Mouse (Mus musculus) heart, adult 2 months (tissue): ENCODE results near the gene Tnfaip8l3.

Source experiments
- CTCF ChIP-seq: fragments of 200-600 bp; IDR thresholded peaks from 2 replicates; pipeline ENCODE4 v1.8.1; 2022; ENCODE audit warnings: antibody characterized with exemption, mild to moderate bottlenecking, moderate library complexity
- POLR2A ChIP-seq: fragments of 200-500 bp; IDR thresholded peaks from 2 replicates; pipeline ENCODE4 v1.6.1; 2011; ENCODE audit warnings: mild to moderate bottlenecking, low read depth, low read length, control low read depth; ENCODE audit not compliant: insufficient read depth

DNA sequence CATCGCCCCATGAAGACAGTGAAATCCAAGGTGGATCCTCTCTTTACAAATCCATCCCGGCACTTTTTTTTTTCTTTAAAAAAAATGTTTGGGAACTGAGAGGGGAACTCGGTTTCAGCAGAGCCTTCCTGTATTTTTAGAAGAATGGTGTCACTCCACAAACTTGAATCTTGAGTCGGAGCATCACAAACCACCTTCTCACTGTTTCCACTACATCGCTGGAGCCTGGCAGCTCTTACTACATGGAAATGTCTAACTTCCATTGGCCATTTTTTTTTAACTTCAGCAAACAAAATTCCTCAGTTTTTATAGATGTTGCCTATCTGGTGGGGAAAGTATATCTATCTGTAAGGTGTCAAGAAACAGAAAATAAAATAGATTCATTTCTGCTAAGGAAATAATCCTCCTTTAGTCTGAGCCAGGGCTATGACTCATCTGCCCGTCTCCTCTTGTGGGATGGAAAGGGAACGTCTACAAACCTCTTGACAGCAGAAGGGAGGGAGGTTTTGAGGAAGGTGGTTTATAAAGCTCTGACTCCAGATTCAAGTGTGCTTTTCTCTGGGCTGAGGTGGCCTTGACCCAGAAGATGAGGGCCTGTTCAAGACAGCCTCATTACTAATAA, 3.4 kb upstream of the Tnfaip8l3 start:
- TF ChIP-seq CTCF (no peak), POLR2A (no peak)
